Comparison of ENCODE assay signal across 11 mouse cellular contexts in the genomic region with DNA sequence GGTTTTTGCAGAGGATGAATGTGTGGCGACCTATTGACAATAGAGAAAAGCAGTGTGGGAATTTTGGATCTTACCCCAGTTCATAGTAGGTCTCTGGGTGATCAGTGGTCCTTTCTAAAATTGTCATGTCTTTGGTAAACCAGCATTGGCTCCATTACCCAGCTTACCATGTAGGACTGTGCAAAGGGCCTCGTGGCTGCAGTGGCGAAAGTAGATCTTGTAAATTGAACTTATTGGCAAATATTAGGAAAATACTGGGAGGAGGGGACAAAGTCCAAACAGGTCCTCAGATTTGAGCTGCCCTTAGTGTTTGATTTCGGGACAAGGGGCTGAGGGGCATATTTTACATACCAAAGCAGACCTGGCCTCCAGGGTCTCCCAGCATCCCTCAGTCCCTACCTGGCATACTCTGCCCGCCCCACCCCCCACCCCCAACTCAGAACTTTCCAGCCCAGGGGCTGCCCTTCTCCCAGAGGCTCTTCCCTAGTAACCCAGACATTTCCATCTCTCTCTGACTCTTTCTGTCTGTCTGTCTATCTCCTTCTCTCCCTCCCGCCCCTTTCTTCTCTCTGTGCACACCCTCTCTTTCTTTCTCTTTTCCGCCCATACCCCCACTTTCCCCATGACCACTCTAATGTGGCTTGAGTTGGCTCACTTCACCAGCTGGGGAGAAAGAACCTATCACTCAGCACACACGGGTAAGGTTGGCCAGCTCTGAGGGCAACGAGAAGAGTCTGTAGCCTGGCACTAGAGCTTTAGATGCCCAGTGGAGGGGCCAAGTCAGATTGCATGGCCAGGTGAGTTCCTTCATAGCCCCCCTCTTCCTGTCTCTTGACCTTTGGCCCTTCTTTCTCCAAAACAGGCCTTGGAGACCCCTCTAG. TPM values are rescaled to one million over a fixed set of nuclear protein-coding genes. Genes with fewer than 3 reads are reported as not detected.
A peak's percentile ranks its signal among the peaks of the same experiment; 100 is the strongest.
DNase-seq lines count a peak whose midpoint lies in the region; ATAC-seq and TF ChIP-seq lines count a peak whose summit lies in the region.
"Had no signal": no experiment of that assay in that cellular context is flagged by ENCODE, and none has a peak within 500 bp of the region (broad histone marks: within the 10 kb centered on the region; RNA-seq: fewer than 3 reads in every experiment).

No protein-coding gene starts in this region.

- no peak for DNase-seq in forebrain, embryonic 10.5 days (ENCODE audit: extremely low spot score, low spot score)
- no peak for DNase-seq in kidney, postnatal 0 days (ENCODE audit: low spot score)
- DNase-seq in kidney, adult 11 months = no peak
- no peak for DNase-seq in liver, embryonic 14.5 days (ENCODE audit: low read depth in 3 of 3, low spot score in 3 of 3)
- DNase-seq in retina, postnatal 1 day = no peak
- no peak for DNase-seq in ovary, postnatal 10 days (ENCODE audit: low spot score)
- DNase-seq: layer of hippocampus, adult 9-11 months; right cerebral cortex, postnatal 14 days had no signal

- H3K9me3 ChIP-seq in forebrain, embryonic 10.5 days = no peaks in the 10 kb centered on the region
- H3K9me3 ChIP-seq in forebrain, embryonic 16.5 days (ENCODE audit: control insufficient read depth, low read length) = no peaks in the 10 kb centered on the region
- H3K9me3 ChIP-seq in kidney, postnatal 0 days (replicated peaks; ENCODE audit: low read length) = no peaks in the 10 kb centered on the region
- H3K9me3 ChIP-seq in embryonic facial prominence, embryonic 13.5 days = no peaks in the 10 kb centered on the region
- H3K9me3 ChIP-seq in liver, embryonic 14.5 days (ENCODE audit: control insufficient read depth, low read length) = no peaks in the 10 kb centered on the region
- H3K9me3 ChIP-seq: midbrain, embryonic 15.5 days had no signal

- TF ChIP-seq CTCF in kidney, postnatal 0 days (IDR thresholded peaks at IDR 0.05; ENCODE audit: low read depth) = no peak
- TF ChIP-seq CTCF in liver, embryonic 14.5 days (IDR thresholded peaks at IDR 0.05; ENCODE audit: low read depth) = no peak

- H3K4me1 ChIP-seq in forebrain, embryonic 10.5 days = peaks cover 51% of the 10 kb centered on the region
- peaks cover 39% of the 10 kb centered on the region for H3K4me1 ChIP-seq in forebrain, embryonic 16.5 days (replicated peaks; ENCODE audit: control insufficient read depth, insufficient read depth, low read length)
- H3K4me1 ChIP-seq in kidney, postnatal 0 days (replicated peaks; ENCODE audit: insufficient read depth, low read length) = peaks cover 4% of the 10 kb centered on the region; the same call in 1 of the 2 replicates
- H3K4me1 ChIP-seq in embryonic facial prominence, embryonic 13.5 days = peaks cover 20% of the 10 kb centered on the region
- peaks cover 62 to 67% of the 10 kb centered on the region in 2 experiments for H3K4me1 ChIP-seq in liver, embryonic 14.5 days (replicated peaks; ENCODE audit: control insufficient read depth in 2 of 2, insufficient read depth in 2 of 2, low read length in 1 of 2)

- no peak for TF ChIP-seq EP300 in liver, embryonic 14.5 days (IDR thresholded peaks at IDR 0.05; ENCODE audit: low read depth)

- no peak for ATAC-seq in forebrain, embryonic 16.5 days
- no peak for ATAC-seq in kidney, postnatal 0 days (replicated peaks; ENCODE audit: low FRiP score, low read depth)
- no peak for ATAC-seq in embryonic facial prominence, embryonic 13.5 days (ENCODE audit: insufficient number of reproducible peaks, insufficient read depth, low FRiP score, low TSS enrichment, low read depth)
- ATAC-seq in liver, embryonic 14.5 days (ENCODE audit: insufficient read depth) = no peak
- ATAC-seq: midbrain, embryonic 15.5 days had no signal

- 73% methylated on average over 9 of the region's 9 CpGs for WGBS in forebrain, embryonic 10.5 days
- WGBS in forebrain, embryonic 16.5 days = 61% methylated on average over 9 of the region's 9 CpGs
- WGBS in kidney, postnatal 0 days = 77% methylated on average over 9 of the region's 9 CpGs
- WGBS in embryonic facial prominence, embryonic 13.5 days = 75% methylated on average over 9 of the region's 9 CpGs
- 42% methylated on average over 9 of the region's 9 CpGs for WGBS in liver, embryonic 14.5 days (ENCODE audit: insufficient replicate concordance)

- no peak overlapping the region for H3K9ac ChIP-seq in forebrain, embryonic 16.5 days (replicated peaks; ENCODE audit: low read depth, low read length)
- no peak overlapping the region for H3K9ac ChIP-seq in kidney, postnatal 0 days (ENCODE audit: low read depth, low read length)
- no peak overlapping the region for H3K9ac ChIP-seq in embryonic facial prominence, embryonic 13.5 days
- H3K9ac ChIP-seq in liver, embryonic 14.5 days (replicated peaks) = peak overlapping the region; percentile 64
- H3K9ac ChIP-seq: midbrain, embryonic 15.5 days had no signal

- peaks cover 50% of the 10 kb centered on the region for H3K36me3 ChIP-seq in forebrain, embryonic 10.5 days (replicated peaks)
- H3K36me3 ChIP-seq in forebrain, embryonic 16.5 days (ENCODE audit: control insufficient read depth, insufficient read depth) = peaks cover 4% of the 10 kb centered on the region; the same call in 1 of the 2 replicates
- peaks cover 12% of the 10 kb centered on the region for H3K36me3 ChIP-seq in kidney, postnatal 0 days (ENCODE audit: insufficient read depth, low read length)
- peaks cover 52% of the 10 kb centered on the region for H3K36me3 ChIP-seq in embryonic facial prominence, embryonic 13.5 days
- H3K36me3 ChIP-seq in liver, embryonic 14.5 days (replicated peaks; ENCODE audit: control insufficient read depth, insufficient read depth, low read depth) = peaks cover 7% of the 10 kb centered on the region

- H3K4me2 ChIP-seq in forebrain, embryonic 16.5 days (ENCODE audit: low read length) = no peak overlapping the region
- no peak overlapping the region for H3K4me2 ChIP-seq in kidney, postnatal 0 days (ENCODE audit: low read length)
- H3K4me2 ChIP-seq in embryonic facial prominence, embryonic 13.5 days = no peak overlapping the region
- H3K4me2 ChIP-seq in liver, embryonic 14.5 days (ENCODE audit: low read depth) = peak overlapping the region; percentile 56
- H3K4me2 ChIP-seq: midbrain, embryonic 15.5 days had no signal

- peak overlapping the region; percentile 75 for H3K27ac ChIP-seq in forebrain, embryonic 10.5 days
- no peak overlapping the region for H3K27ac ChIP-seq in forebrain, embryonic 16.5 days (ENCODE audit: low read length)
- peak overlapping the region; percentile 76; the same call in 1 of the 2 replicates for H3K27ac ChIP-seq in kidney, postnatal 0 days
- H3K27ac ChIP-seq in embryonic facial prominence, embryonic 13.5 days = peak overlapping the region; percentile 39; the same call in 1 of the 2 replicates
- peak overlapping the region; percentile 96 for H3K27ac ChIP-seq in liver, embryonic 14.5 days

- no peaks in the 10 kb centered on the region for H3K27me3 ChIP-seq in forebrain, embryonic 10.5 days (ENCODE audit: poor library complexity, severe bottlenecking)
- H3K27me3 ChIP-seq in forebrain, embryonic 16.5 days (replicated peaks; ENCODE audit: control insufficient read depth, insufficient read depth, low read length) = no peaks in the 10 kb centered on the region
- no peaks in the 10 kb centered on the region for H3K27me3 ChIP-seq in kidney, postnatal 0 days (ENCODE audit: insufficient read depth, low read length)
- H3K27me3 ChIP-seq in embryonic facial prominence, embryonic 13.5 days = no peaks in the 10 kb centered on the region
- no peaks in the 10 kb centered on the region for H3K27me3 ChIP-seq in liver, embryonic 14.5 days (ENCODE audit: control insufficient read depth, insufficient read depth, low read length)
- H3K27me3 ChIP-seq: midbrain, embryonic 15.5 days had no signal

- no peak overlapping the region for H3K4me3 ChIP-seq in forebrain, embryonic 10.5 days
- H3K4me3 ChIP-seq in forebrain, embryonic 16.5 days (replicated peaks; ENCODE audit: low read length) = no peak overlapping the region
- no peak overlapping the region for H3K4me3 ChIP-seq in kidney, postnatal 0 days (replicated peaks; ENCODE audit: low read depth, low read length)
- no peak overlapping the region for H3K4me3 ChIP-seq in embryonic facial prominence, embryonic 13.5 days
- H3K4me3 ChIP-seq in liver, embryonic 14.5 days (ENCODE audit: insufficient read depth in 1 of 2, low read depth in 2 of 2, low read length in 2 of 2) = no peak overlapping the region
- H3K4me3 ChIP-seq: midbrain, embryonic 15.5 days had no signal

RNA-seq across cellular contexts. Expression of gene Tnk2, which starts 23.2 kb away (rescaled TPM):
- 10.1 and 11.0 TPM in 2 replicates for polyA plus RNA-seq in forebrain, embryonic 10.5 days (2016; fragmentation: Nextera tagmentation; extraction: Ambion mirVana)
- polyA plus RNA-seq in forebrain, embryonic 16.5 days (2015; fragmentation: Nextera tagmentation; extraction: Ambion mirVana) = 15.0 and 21.9 TPM in 2 replicates
- 8.4 and 8.5 TPM in 2 replicates for polyA plus RNA-seq in kidney, postnatal 0 days (2015; fragmentation: Nextera tagmentation; extraction: Ambion mirVana)
- 12.7 and 13.3 TPM in 2 replicates for polyA plus RNA-seq in embryonic facial prominence, embryonic 13.5 days (2015; fragmentation: Nextera tagmentation; extraction: Ambion mirVana)
- 15.3 and 19.4 TPM in 2 replicates for polyA plus RNA-seq in liver, embryonic 14.5 days (2012; rRNA removed)
- 3.8 and 4.6 TPM in 2 replicates for polyA plus RNA-seq in liver, embryonic 14.5 days (2014; fragmentation: Nextera tagmentation; extraction: Ambion mirVana)

RNA-seq across cellular contexts. Expression of gene Tfrc, which starts 58.2 kb away (rescaled TPM):
- 71.3 and 72.0 TPM in 2 replicates for polyA plus RNA-seq in forebrain, embryonic 10.5 days (2016; fragmentation: Nextera tagmentation; extraction: Ambion mirVana)
- 33.7 and 37.5 TPM in 2 replicates for polyA plus RNA-seq in forebrain, embryonic 16.5 days (2015; fragmentation: Nextera tagmentation; extraction: Ambion mirVana)
- 37.0 and 43.9 TPM in 2 replicates for polyA plus RNA-seq in kidney, postnatal 0 days (2015; fragmentation: Nextera tagmentation; extraction: Ambion mirVana)
- 20.8 and 21.4 TPM in 2 replicates for polyA plus RNA-seq in embryonic facial prominence, embryonic 13.5 days (2015; fragmentation: Nextera tagmentation; extraction: Ambion mirVana)
- polyA plus RNA-seq in liver, embryonic 14.5 days (2012; rRNA removed) = 157 and 235 TPM in 2 replicates
- polyA plus RNA-seq in liver, embryonic 14.5 days (2014; fragmentation: Nextera tagmentation; extraction: Ambion mirVana) = 388 and 433 TPM in 2 replicates
